Mouse (Mus musculus): ENCODE data around the gene Dnajb2.
A peak's percentile ranks its signal among the peaks of the same experiment; 100 is the strongest.

The Dnajb2 gene

GRCm38 (mm10) chr1:75236117-75237050 is at the start of gene Dnajb2:
Dnajb2 (plus strand) TSS chr1:75236406.
- DNase-seq (ENCODE audit: low spot score) = peak; percentile 86

- no peak for DNase-seq (ENCODE audit: low spot score)
These were observed 49.1 kb upstream of the Dnajb2 start for GRCm38 (mm10) chr1:75187126-75187525.

- no peak for DNase-seq (ENCODE audit: low spot score)
These were observed 48.2 kb upstream of the Dnajb2 start for GRCm38 (mm10) chr1:75187914-75188483.

- DNase-seq (ENCODE audit: low spot score) = no peak
These were observed 45.6 kb upstream of the Dnajb2 start for GRCm38 (mm10) chr1:75190577-75190976.

- no peak for DNase-seq (ENCODE audit: low spot score)
These were observed 45.0 kb upstream of the Dnajb2 start for GRCm38 (mm10) chr1:75191258-75191621.

- peak; percentile 98 for DNase-seq (ENCODE audit: low spot score)
These were observed 44.4 kb upstream of the Dnajb2 start, which contains the start of the genes Ankzf1 and Atg9a for GRCm38 (mm10) chr1:75191622-75192402. Ankzf1 (plus strand) TSS chr1:75192151. Atg9a (minus strand) TSS chr1:75192196.

GRCm38 (mm10) chr1:75192452-75192851 is 43.8 kb upstream of the Dnajb2 start:
- peak; percentile 40 for DNase-seq (ENCODE audit: low spot score)

- DNase-seq (ENCODE audit: low spot score) = no peak
These were observed 35.0 kb upstream of the Dnajb2 start for GRCm38 (mm10) chr1:75201236-75201635.

GRCm38 (mm10) chr1:75208967-75209678 is 27.1 kb upstream of the Dnajb2 start:
- peak; percentile 52 for DNase-seq (ENCODE audit: low spot score)

GRCm38 (mm10) chr1:75210136-75211087 is 25.8 kb upstream of the Dnajb2 start, which contains the start of the genes Glb1l and Stk16:
Glb1l (minus strand) TSS chr1:75210813.
Stk16 (plus strand) TSS chr1:75210838.
- DNase-seq (ENCODE audit: low spot score) = peak; percentile 99

- no peak for DNase-seq (ENCODE audit: low spot score)
These were observed 25.0 kb upstream of the Dnajb2 start for GRCm38 (mm10) chr1:75211141-75211708.

- DNase-seq (ENCODE audit: low spot score) = no peak
These were observed 23.7 kb upstream of the Dnajb2 start for GRCm38 (mm10) chr1:75212542-75212941.

- DNase-seq (ENCODE audit: low spot score) = no peak
These were observed 23.1 kb upstream of the Dnajb2 start for GRCm38 (mm10) chr1:75213096-75213495.

- DNase-seq (ENCODE audit: low spot score) = no peak
These were observed 21.8 kb upstream of the Dnajb2 start for GRCm38 (mm10) chr1:75214442-75214841.

GRCm38 (mm10) chr1:75214886-75215285 is 21.3 kb upstream of the Dnajb2 start:
- no peak for DNase-seq (ENCODE audit: low spot score)

GRCm38 (mm10) chr1:75215785-75216184 is 20.4 kb upstream of the Dnajb2 start:
- DNase-seq (ENCODE audit: low spot score) = no peak

GRCm38 (mm10) chr1:75216797-75217585 is 19.2 kb upstream of the Dnajb2 start:
- DNase-seq (ENCODE audit: low spot score) = no peak

- DNase-seq (ENCODE audit: low spot score) = no peak
These were observed 18.3 kb upstream of the Dnajb2 start for GRCm38 (mm10) chr1:75217893-75218226.

GRCm38 (mm10) chr1:75218227-75219001 is 17.8 kb upstream of the Dnajb2 start:
- no peak for DNase-seq (ENCODE audit: low spot score)

Measured in embryo, embryonic 10 days (tissue).